Comparison of ENCODE assay signal across 17 mouse cellular contexts in the genomic region with DNA sequence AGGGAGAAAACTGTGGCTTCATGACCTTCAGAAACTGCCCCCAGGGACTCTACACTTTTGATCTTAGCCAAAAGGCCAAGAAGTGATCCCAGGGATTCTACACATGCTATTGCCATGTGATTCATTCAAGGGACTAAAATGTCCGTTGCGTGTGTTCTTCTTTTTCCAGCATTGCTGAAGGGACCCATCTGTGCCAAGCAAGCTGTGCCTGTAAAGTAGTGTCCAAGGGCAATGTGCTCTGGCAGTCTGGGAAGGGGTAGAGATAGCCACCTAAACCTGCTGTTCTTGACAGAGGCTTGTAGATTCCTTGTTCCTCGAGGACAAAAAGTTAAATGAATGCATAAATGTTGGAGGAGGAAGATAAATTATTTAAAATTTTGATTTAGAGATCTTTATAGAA.
DNase-seq lines count a peak whose midpoint lies in the region; ATAC-seq and TF ChIP-seq lines count a peak whose summit lies in the region.
"Had no signal": no experiment of that assay in that cellular context is flagged by ENCODE, and none has a peak within 500 bp of the region (broad histone marks: within the 10 kb centered on the region; RNA-seq: fewer than 3 reads in every experiment).

No protein-coding gene starts in this region.

- TF ChIP-seq CTCF in forebrain, postnatal 0 days (IDR thresholded peaks at IDR 0.05; ENCODE audit: low read depth), result no peak

- no peak overlapping the region for H3K4me2 ChIP-seq in forebrain, embryonic 15.5 days (replicated peaks)
- no peak overlapping the region for H3K4me2 ChIP-seq in forebrain, embryonic 11.5 days (ENCODE audit: low read depth, low read length, severe bottlenecking)
- H3K4me2 ChIP-seq in forebrain, postnatal 0 days (ENCODE audit: low read depth), result no peak overlapping the region
- H3K4me2 ChIP-seq in midbrain, embryonic 11.5 days, result no peak overlapping the region
- H3K4me2 ChIP-seq: embryonic facial prominence, embryonic 12.5 days had no signal

- peak; percentile 37 to 40 for DNase-seq in cerebellum, postnatal 14 days
- DNase-seq in forebrain, embryonic 11.5 days (ENCODE audit: low spot score), result no peak
- peak; percentile 46 for DNase-seq in forebrain, postnatal 0 days
- DNase-seq in forebrain, embryonic 10.5 days (ENCODE audit: extremely low spot score, low spot score), result no peak
- no peak for DNase-seq in midbrain, embryonic 11.5 days (ENCODE audit: low spot score, missing footprints)
- DNase-seq: adrenal gland, adult 2 months; adrenal gland, postnatal 10 days; adrenal gland, postnatal 25 days; cerebellum, adult 11 months; cerebellum, adult 18-20 months; cerebellum, adult 8-10 months; cerebellum, adult 9-11 months; cerebellum, postnatal 36 days had no signal

- no peaks in the 10 kb centered on the region for H3K9me3 ChIP-seq in forebrain, embryonic 15.5 days
- H3K9me3 ChIP-seq in forebrain, embryonic 11.5 days (ENCODE audit: control insufficient read depth, low read length), result no peaks in the 10 kb centered on the region
- no peaks in the 10 kb centered on the region for H3K9me3 ChIP-seq in forebrain, postnatal 0 days (ENCODE audit: low read length)
- H3K9me3 ChIP-seq in forebrain, embryonic 10.5 days, result no peaks in the 10 kb centered on the region
- H3K9me3 ChIP-seq in midbrain, embryonic 11.5 days (ENCODE audit: control insufficient read depth, low read length), result no peaks in the 10 kb centered on the region
- H3K9me3 ChIP-seq: embryonic facial prominence, embryonic 10.5 days; embryonic facial prominence, embryonic 12.5 days had no signal

- peak overlapping the region; percentile 45; the same call in 1 of the 2 replicates for H3K27ac ChIP-seq in forebrain, embryonic 15.5 days (replicated peaks)
- H3K27ac ChIP-seq in forebrain, embryonic 11.5 days (ENCODE audit: low read depth, low read length), result no peak overlapping the region
- no peak overlapping the region; the same call in 1 of the 2 replicates for H3K27ac ChIP-seq in forebrain, postnatal 0 days (ENCODE audit: low read depth, low read length)
- H3K27ac ChIP-seq in forebrain, embryonic 10.5 days, result no peak overlapping the region
- no peak overlapping the region for H3K27ac ChIP-seq in midbrain, embryonic 11.5 days (ENCODE audit: low read depth, low read length)
- H3K27ac ChIP-seq: embryonic facial prominence, embryonic 10.5 days; embryonic facial prominence, embryonic 12.5 days had no signal

- no peak overlapping the region for H3K4me3 ChIP-seq in forebrain, embryonic 15.5 days
- H3K4me3 ChIP-seq in forebrain, embryonic 11.5 days (ENCODE audit: low read depth, low read length), result no peak overlapping the region
- no peak overlapping the region for H3K4me3 ChIP-seq in forebrain, postnatal 0 days (ENCODE audit: low read depth, low read length)
- no peak overlapping the region for H3K4me3 ChIP-seq in forebrain, embryonic 10.5 days
- H3K4me3 ChIP-seq in midbrain, embryonic 11.5 days (ENCODE audit: low read depth, low read length), result no peak overlapping the region
- H3K4me3 ChIP-seq: embryonic facial prominence, embryonic 10.5 days; embryonic facial prominence, embryonic 12.5 days had no signal

- H3K36me3 ChIP-seq in forebrain, embryonic 15.5 days, result no peaks in the 10 kb centered on the region
- H3K36me3 ChIP-seq in forebrain, embryonic 11.5 days (ENCODE audit: control insufficient read depth, insufficient read depth, low read length), result no peaks in the 10 kb centered on the region
- H3K36me3 ChIP-seq in forebrain, postnatal 0 days (ENCODE audit: insufficient read depth), result no peaks in the 10 kb centered on the region
- no peaks in the 10 kb centered on the region for H3K36me3 ChIP-seq in forebrain, embryonic 10.5 days (replicated peaks)
- no peaks in the 10 kb centered on the region for H3K36me3 ChIP-seq in midbrain, embryonic 11.5 days (ENCODE audit: control insufficient read depth, insufficient read depth, low read length)
- H3K36me3 ChIP-seq: embryonic facial prominence, embryonic 10.5 days; embryonic facial prominence, embryonic 12.5 days had no signal

- no peak overlapping the region for H3K9ac ChIP-seq in forebrain, embryonic 15.5 days (replicated peaks)
- no peak overlapping the region for H3K9ac ChIP-seq in forebrain, embryonic 11.5 days (ENCODE audit: low read length)
- no peak overlapping the region for H3K9ac ChIP-seq in forebrain, postnatal 0 days
- no peak overlapping the region for H3K9ac ChIP-seq in midbrain, embryonic 11.5 days (ENCODE audit: low read length)
- H3K9ac ChIP-seq: embryonic facial prominence, embryonic 12.5 days had no signal

- ATAC-seq in cerebellum, adult (ENCODE audit: insufficient number of reproducible peaks, low FRiP score, low TSS enrichment), result no peak
- ATAC-seq in forebrain, embryonic 15.5 days (replicated peaks), result peak; percentile 39; the same call in 1 of the 2 replicates
- ATAC-seq in forebrain, embryonic 11.5 days (replicated peaks; ENCODE audit: low FRiP score), result no peak
- peak; percentile 45; the same call in 1 of the 2 replicates for ATAC-seq in forebrain, postnatal 0 days
- no peak for ATAC-seq in midbrain, embryonic 11.5 days (ENCODE audit: low FRiP score)

- H3K27me3 ChIP-seq in forebrain, embryonic 15.5 days, result no peaks in the 10 kb centered on the region
- H3K27me3 ChIP-seq in forebrain, embryonic 11.5 days (ENCODE audit: control insufficient read depth, insufficient read depth, low read length), result no peaks in the 10 kb centered on the region
- no peaks in the 10 kb centered on the region for H3K27me3 ChIP-seq in forebrain, postnatal 0 days (ENCODE audit: insufficient read depth, low read length)
- no peaks in the 10 kb centered on the region for H3K27me3 ChIP-seq in forebrain, embryonic 10.5 days (ENCODE audit: poor library complexity, severe bottlenecking)
- no peaks in the 10 kb centered on the region for H3K27me3 ChIP-seq in midbrain, embryonic 11.5 days (ENCODE audit: control insufficient read depth, insufficient read depth, low read length)
- H3K27me3 ChIP-seq: embryonic facial prominence, embryonic 12.5 days had no signal

- WGBS in forebrain, embryonic 15.5 days, result 74% methylated on average over 3 of the region's 3 CpGs
- WGBS in forebrain, embryonic 11.5 days, result 81% methylated on average over 3 of the region's 3 CpGs
- 51% methylated on average over 3 of the region's 3 CpGs for WGBS in forebrain, postnatal 0 days
- WGBS in forebrain, embryonic 10.5 days, result 88% methylated on average over 3 of the region's 3 CpGs
- WGBS in midbrain, embryonic 11.5 days, result 83% methylated on average over 3 of the region's 3 CpGs

- H3K4me1 ChIP-seq in forebrain, embryonic 15.5 days, result peaks cover 8% of the 10 kb centered on the region; the same call in 1 of the 2 replicates
- no peaks in the 10 kb centered on the region for H3K4me1 ChIP-seq in forebrain, embryonic 11.5 days (replicated peaks; ENCODE audit: control insufficient read depth, insufficient read depth, low read length)
- no peaks in the 10 kb centered on the region for H3K4me1 ChIP-seq in forebrain, postnatal 0 days (ENCODE audit: insufficient read depth)
- H3K4me1 ChIP-seq in forebrain, embryonic 10.5 days, result peaks cover 5% of the 10 kb centered on the region
- H3K4me1 ChIP-seq in midbrain, embryonic 11.5 days (ENCODE audit: control insufficient read depth, insufficient read depth, low read length), result no peaks in the 10 kb centered on the region
- H3K4me1 ChIP-seq: embryonic facial prominence, embryonic 10.5 days; embryonic facial prominence, embryonic 12.5 days had no signal

Comparison
In these comparisons a context has a peak if more than half of its experiments do, and no peak if none do; other contexts are left out.
1. DNase-seq: peak in cerebellum, postnatal 14 days (2 of 2) and forebrain, postnatal 0 days (single experiment); none in forebrain, embryonic 11.5 days (single experiment), forebrain, embryonic 10.5 days (single experiment) and midbrain, embryonic 11.5 days (single experiment).
2. ATAC-seq: peak in forebrain, embryonic 15.5 days (single experiment) and forebrain, postnatal 0 days (single experiment); none in cerebellum, adult (single experiment), forebrain, embryonic 11.5 days (single experiment) and midbrain, embryonic 11.5 days (single experiment).